In the genomic region with DNA sequence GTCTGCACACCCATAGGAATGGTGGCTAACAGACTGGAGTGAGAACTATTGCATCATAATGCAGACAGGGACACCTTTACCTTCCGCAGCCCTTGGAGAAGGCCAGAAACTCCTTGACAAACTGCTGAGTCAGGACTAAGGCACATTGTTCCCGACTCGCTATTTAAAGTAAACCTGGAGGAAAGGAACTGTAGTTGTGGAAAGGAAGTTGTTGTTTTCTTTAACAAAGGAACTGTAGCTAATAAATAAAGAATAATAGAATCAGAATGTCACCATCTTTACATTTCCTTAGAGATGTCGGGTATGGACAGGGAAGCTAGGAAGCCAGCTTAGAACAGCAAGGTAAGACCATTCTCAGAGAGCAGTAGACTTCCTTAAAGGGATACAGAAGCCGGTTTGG, we compare ENCODE assay signal across 26 mouse cellular contexts.
A peak's percentile ranks its signal among the peaks of the same experiment; 100 is the strongest.
DNase-seq lines count a peak whose midpoint lies in the region; ATAC-seq and TF ChIP-seq lines count a peak whose summit lies in the region.
"Had no signal": no experiment of that assay in that cellular context is flagged by ENCODE, and none has a peak within 500 bp of the region (broad histone marks: within the 10 kb centered on the region; RNA-seq: fewer than 3 reads in every experiment).

No protein-coding gene starts in this region.

- no peaks in the 10 kb centered on the region; the same call in 1 of the 2 replicates for H3K27me3 ChIP-seq in kidney, adult 2 months (replicated peaks; ENCODE audit: control insufficient read depth, insufficient read depth, low read length)
- H3K27me3 ChIP-seq in lung, embryonic 16.5 days (ENCODE audit: control insufficient read depth, insufficient read depth, low read depth, low read length), result no peaks in the 10 kb centered on the region
- H3K27me3 ChIP-seq: embryonic facial prominence, embryonic 12.5 days; liver, embryonic 15.5 days had no signal

- no peak overlapping the region for H3K4me3 ChIP-seq in kidney, adult 2 months (ENCODE audit: insufficient read depth, low read depth, low read length)
- no peak overlapping the region for H3K4me3 ChIP-seq in lung, embryonic 16.5 days (ENCODE audit: low read length)
- H3K4me3 ChIP-seq in lung, adult 2 months (replicated peaks; ENCODE audit: extremely low read depth, low read depth, low read length), result no peak overlapping the region
- H3K4me3 ChIP-seq in brown adipose tissue, adult 24 weeks (ENCODE audit: insufficient read depth, low read depth, low read length), result no peak overlapping the region
- H3K4me3 ChIP-seq: embryonic facial prominence, embryonic 12.5 days; heart, adult 2 months; hindbrain, embryonic 10.5 days; limb, embryonic 10.5 days; liver, embryonic 15.5 days had no signal

- no peak for ATAC-seq in lung, embryonic 16.5 days (ENCODE audit: low read depth)
- ATAC-seq in megakaryocyte, adult 5-6 weeks (ENCODE audit: poor library complexity, severe bottlenecking), result no peak
- ATAC-seq: forebrain, postnatal 0 days had no signal

- peaks cover 6% of the 10 kb centered on the region for H3K4me1 ChIP-seq in kidney, adult 2 months (ENCODE audit: control insufficient read depth, insufficient read depth, low read length)
- H3K4me1 ChIP-seq in lung, embryonic 16.5 days (replicated peaks; ENCODE audit: control insufficient read depth, insufficient read depth, low read length), result peaks cover 18% of the 10 kb centered on the region
- H3K4me1 ChIP-seq in lung, adult 2 months (ENCODE audit: control insufficient read depth, insufficient read depth, low read length), result peaks cover 11% of the 10 kb centered on the region
- peaks cover 6% of the 10 kb centered on the region for H3K4me1 ChIP-seq in brown adipose tissue, adult 24 weeks (ENCODE audit: control insufficient read depth, insufficient read depth, insufficient read length, low read length)
- H3K4me1 ChIP-seq: embryonic facial prominence, embryonic 12.5 days; liver, embryonic 15.5 days had no signal

- DNase-seq in kidney, adult 2 months, result no peak
- no peak for DNase-seq in kidney, postnatal 10 days
- DNase-seq in lung, adult 2 months, result no peak
- peak; percentile 54 for DNase-seq in ES-CJ7 (ENCODE audit: low read depth, low spot score)
- DNase-seq: adrenal gland, postnatal 10 days; B cell, adult 2 months; cerebellum, adult 2 months; cerebellum, postnatal 25 days; forebrain, postnatal 0 days; gastrocnemius, postnatal 14 days; heart, adult 2 months; kidney, adult 11 months; liver; lung, postnatal 14 days; midbrain, embryonic 14.5 days; retina, postnatal 1 day; right cerebral cortex, postnatal 25 days; spleen, adult 18-20 months; thymus, postnatal 25 days had no signal

- no peak for TF ChIP-seq CTCF in kidney, adult 2 months (conservative IDR thresholded peaks at IDR 0.05; ENCODE audit: insufficient read depth, insufficient read length, low read depth, low read length)
- no peak for TF ChIP-seq CTCF in lung, adult 2 months (IDR thresholded peaks at IDR 0.05; ENCODE audit: insufficient read depth, low read length)

- 27% methylated on average over 5 of the region's 5 CpGs for WGBS in kidney, adult 2 months
- 29% methylated on average over 5 of the region's 5 CpGs for WGBS in lung, embryonic 16.5 days
- 18% methylated on average over 5 of the region's 5 CpGs for WGBS in lung, adult 2 months

- no peak for TF ChIP-seq POLR2A in kidney, adult 2 months (IDR thresholded peaks at IDR 0.05; ENCODE audit: low read depth, low read length)
- TF ChIP-seq POLR2A in lung, adult 2 months (IDR thresholded peaks at IDR 0.05; ENCODE audit: borderline replicate concordance, extremely low read depth, low read depth, low read length), result no peak

- no peak overlapping the region for H3K4me2 ChIP-seq in lung, embryonic 16.5 days (ENCODE audit: low read depth, low read length)
- H3K4me2 ChIP-seq: embryonic facial prominence, embryonic 12.5 days; liver, embryonic 15.5 days had no signal

- no peak overlapping the region for H3K9ac ChIP-seq in lung, embryonic 16.5 days (ENCODE audit: low read length)
- H3K9ac ChIP-seq: embryonic facial prominence, embryonic 12.5 days; forebrain, postnatal 0 days; liver, embryonic 15.5 days had no signal

- no peaks in the 10 kb centered on the region for H3K9me3 ChIP-seq in lung, embryonic 16.5 days (ENCODE audit: control insufficient read depth, low read length)
- H3K9me3 ChIP-seq: embryonic facial prominence, embryonic 12.5 days; hindbrain, embryonic 10.5 days; limb, embryonic 10.5 days; liver, embryonic 15.5 days had no signal

- H3K36me3 ChIP-seq in kidney, adult 2 months (ENCODE audit: control insufficient read depth, insufficient read depth, low read length), result no peaks in the 10 kb centered on the region
- H3K36me3 ChIP-seq in lung, embryonic 16.5 days (ENCODE audit: control insufficient read depth, insufficient read depth, low read length), result no peaks in the 10 kb centered on the region
- H3K36me3 ChIP-seq: embryonic facial prominence, embryonic 12.5 days; hindbrain, embryonic 10.5 days; limb, embryonic 10.5 days; liver, embryonic 15.5 days had no signal

- peak overlapping the region; percentile 12; the same call in 1 of the 2 replicates for H3K27ac ChIP-seq in kidney, adult 2 months (ENCODE audit: insufficient read depth, low read depth, low read length)
- peak overlapping the region; percentile 4; the same call in 1 of the 2 replicates for H3K27ac ChIP-seq in lung, embryonic 16.5 days (ENCODE audit: low read length)
- 0 out of 2 replicates have a peak overlapping the region, but pooled peaks have one; percentile 13 for H3K27ac ChIP-seq in brown adipose tissue, adult 24 weeks (replicated peaks; ENCODE audit: low read depth, low read length)
- H3K27ac ChIP-seq: embryonic facial prominence, embryonic 12.5 days; heart, adult 2 months; hindbrain, embryonic 10.5 days; limb, embryonic 10.5 days; liver, embryonic 15.5 days had no signal
